Mouse (Mus musculus) stomach, embryonic 16.5 days (tissue): ENCODE measurements around the gene Olfr1155. TPM values are rescaled to one million over a fixed set of nuclear protein-coding genes. Genes with fewer than 3 reads are reported as not detected.

Experiments used
- ATAC-seq: fragments of 200-750 bp; cut with Nextera tagmentation; 2 replicates; pipeline ENCODE4 v1.8.0; 2017; ENCODE audit warnings: moderate number of reproducible peaks, moderate TSS enrichment; ENCODE audit not compliant: insufficient read depth, low FRiP score
- H3K27ac ChIP-seq: fragments of 300-500 bp; sonication (generic); 2 replicates; pipeline ENCODE4 v1.5.1; 2014; ENCODE audit warnings: low read length
- H3K27me3 ChIP-seq: fragments of 300-500 bp; sonication (generic); 2 replicates; pipeline ENCODE4 v1.6.1; 2014; ENCODE audit warnings: low read length, control low read depth, mixed read lengths; ENCODE audit not compliant: control insufficient read depth, insufficient read depth
- H3K36me3 ChIP-seq: fragments of 300-500 bp; sonication (generic); 2 replicates; pipeline ENCODE4 v1.6.1; 2014; ENCODE audit warnings: low read length; ENCODE audit not compliant: control insufficient read depth, insufficient read depth
- H3K4me1 ChIP-seq: fragments of 300-500 bp; sonication (generic); 2 replicates; pipeline ENCODE4 v1.6.1; 2014; ENCODE audit warnings: low read length, control low read depth, mixed read lengths; ENCODE audit not compliant: control insufficient read depth, insufficient read depth
- H3K4me2 ChIP-seq: fragments of 300-500 bp; sonication (generic); 2 replicates; pipeline ENCODE4 v1.6.1; 2014; ENCODE audit warnings: low read depth, low read length, mixed read lengths
- H3K4me3 ChIP-seq: fragments of 300-500 bp; sonication (generic); replicated peaks from 2 replicates; pipeline ENCODE4 v1.5.1; 2014; ENCODE audit warnings: mild to moderate bottlenecking, low read length
- H3K9ac ChIP-seq: fragments of 300-500 bp; sonication (generic); 2 replicates; pipeline ENCODE4 v1.6.1; 2014; ENCODE audit warnings: low read length
- H3K9me3 ChIP-seq: fragments of 300-500 bp; sonication (generic); replicated peaks from 2 replicates; pipeline ENCODE4 v1.6.1; 2016; ENCODE audit warnings: low read length, control low read depth; ENCODE audit not compliant: control insufficient read depth
- WGBS: fragments of 180-500 bp; shearing (Covaris S2); extraction: QIAGEN DNeasy Blood & Tissue Kit; methylation state at CpG from one replicate; pipeline ENCODE4 v1.1.7; 2014; 5-methylcytosine and 5-hydroxymethylcytosine counted together
- polyA plus RNA-seq: library from polyadenylated mRNA; unstranded; fragments of >200 nt; fragmentation: Nextera tagmentation; extraction: Ambion mirVana; gene quantifications from 2 replicates; pipeline ENCODE4 v1.2.1, GENCODE M21; 2015

Gene Olfr1155
- not detected in 2 replicates for polyA plus RNA-seq

GRCm38 (mm10) chr2:87945037-87945436, at the start of gene Olfr1155:
Gene Olfr1155 (minus strand): TSS chr2:87945137.
- no peaks in the 10 kb centered on the region for H3K9me3 ChIP-seq
- H3K4me3 ChIP-seq: no peak within 1 kb of the TSS
- WGBS: 95% methylated on average over 1 of the region's 1 CpGs
- no peaks in the 10 kb centered on the region for H3K36me3 ChIP-seq
- no peaks in the 10 kb centered on the region for H3K4me1 ChIP-seq
- H3K4me2 ChIP-seq: no peak within 1 kb of the TSS
- no peak within 1 kb of the TSS for H3K27ac ChIP-seq
- ATAC-seq: no peak
- no peak within 1 kb of the TSS for H3K9ac ChIP-seq
- no peaks in the 10 kb centered on the region for H3K27me3 ChIP-seq

- no peaks in the 10 kb centered on the region for H3K36me3 ChIP-seq
- H3K27ac ChIP-seq: no peak within 1 kb of the TSS
- no peak within 1 kb of the TSS for H3K4me2 ChIP-seq
- ATAC-seq: no peak
- no peaks in the 10 kb centered on the region for H3K4me1 ChIP-seq
- H3K9me3 ChIP-seq: no peaks in the 10 kb centered on the region
- no peak within 1 kb of the TSS for H3K4me3 ChIP-seq
- H3K27me3 ChIP-seq: no peaks in the 10 kb centered on the region
- no peak within 1 kb of the TSS for H3K9ac ChIP-seq
These were observed 44.9 kb upstream of the Olfr1155 start, which contains the start of gene Olfr1158 for GRCm38 (mm10) chr2:87989813-87990212. Gene Olfr1158 (plus strand): TSS chr2:87990113.

- no peaks in the 10 kb centered on the region for H3K36me3 ChIP-seq
- 65% methylated on average over 3 of the region's 3 CpGs for WGBS
- ATAC-seq: no peak
These were observed 29.6 kb upstream of the Olfr1155 start, which contains the start of gene Olfr74 for GRCm38 (mm10) chr2:87974563-87974962. Gene Olfr74 (minus strand): TSS chr2:87974663.

GRCm38 (mm10) chr2:87968199-87968598, 23.3 kb upstream of the Olfr1155 start, which contains the start of gene Olfr1157:
Gene Olfr1157 (minus strand): TSS chr2:87968299.
- H3K27ac ChIP-seq: no peak within 1 kb of the TSS
- no peaks in the 10 kb centered on the region for H3K9me3 ChIP-seq
- no peaks in the 10 kb centered on the region for H3K4me1 ChIP-seq
- 94% methylated on average over 4 of the region's 4 CpGs for WGBS
- H3K27me3 ChIP-seq: no peaks in the 10 kb centered on the region
- H3K9ac ChIP-seq: no peak within 1 kb of the TSS
- H3K4me2 ChIP-seq: no peak within 1 kb of the TSS
- H3K4me3 ChIP-seq: no peak within 1 kb of the TSS
- no peak for ATAC-seq
- H3K36me3 ChIP-seq: no peaks in the 10 kb centered on the region

More at GRCm38 (mm10) chr2:87974563-87974962, 29.6 kb upstream of the Olfr1155 start, which contains the start of gene Olfr74:
- Histone ChIP-seq H3K4me2 (no peak within 1 kb of the TSS), H3K27me3 (no peaks in the 10 kb centered on the region), H3K9ac (no peak within 1 kb of the TSS), H3K4me1 (no peaks in the 10 kb centered on the region), H3K9me3 (no peaks in the 10 kb centered on the region), H3K27ac (no peak within 1 kb of the TSS), H3K4me3 (no peak within 1 kb of the TSS)

GRCm38 (mm10) chr2:87953000-87953399, 8.1 kb upstream of the Olfr1155 start, which contains the start of gene Olfr1156:
Gene Olfr1156 (minus strand): TSS chr2:87953100.
- no peaks in the 10 kb centered on the region for H3K4me1 ChIP-seq
- H3K9me3 ChIP-seq: no peaks in the 10 kb centered on the region
- ATAC-seq: no peak
- no peak within 1 kb of the TSS for H3K27ac ChIP-seq
- H3K27me3 ChIP-seq: no peaks in the 10 kb centered on the region
- H3K9ac ChIP-seq: no peak within 1 kb of the TSS
- H3K36me3 ChIP-seq: no peaks in the 10 kb centered on the region
- H3K4me2 ChIP-seq: no peak within 1 kb of the TSS
- no peak within 1 kb of the TSS for H3K4me3 ChIP-seq

GRCm38 (mm10) chr2:87905066-87905465, 39.9 kb downstream of the Olfr1155 start, which contains the start of gene Olfr1154:
Gene Olfr1154 (minus strand): TSS chr2:87905166.
- WGBS: 89% methylated on average over 1 of the region's 1 CpGs

GRCm38 (mm10) chr2:87894662-87895061, 50.3 kb downstream of the Olfr1155 start, which contains the start of gene Olfr1153:
Gene Olfr1153 (plus strand): TSS chr2:87894962.
- Histone ChIP-seq H3K4me1 (no peaks in the 10 kb centered on the region), H3K4me2 (no peak within 1 kb of the TSS), H3K27me3 (no peaks in the 10 kb centered on the region), H3K4me3 (no peak within 1 kb of the TSS), H3K36me3 (no peaks in the 10 kb centered on the region), H3K9ac (no peak within 1 kb of the TSS), H3K9me3 (no peaks in the 10 kb centered on the region), H3K27ac (no peak within 1 kb of the TSS)
- no peak for ATAC-seq
- WGBS: 75% methylated on average over 1 of the region's 1 CpGs

More at GRCm38 (mm10) chr2:87905066-87905465, 39.9 kb downstream of the Olfr1155 start, which contains the start of gene Olfr1154:
- Histone ChIP-seq H3K4me2 (no peak within 1 kb of the TSS), H3K36me3 (no peaks in the 10 kb centered on the region), H3K27me3 (no peaks in the 10 kb centered on the region), H3K9me3 (no peaks in the 10 kb centered on the region), H3K27ac (no peak within 1 kb of the TSS), H3K4me1 (no peaks in the 10 kb centered on the region), H3K9ac (no peak within 1 kb of the TSS), H3K4me3 (no peak within 1 kb of the TSS)
- ATAC-seq: no peak

Other genes starting within 250 kb of the Olfr1155 start
- not detected in 2 replicates for gene Olfr1137, start 232.0 kb downstream of the Olfr1155 start, polyA plus RNA-seq
- not detected in 2 replicates for gene Olfr1138, start 205.2 kb downstream of the Olfr1155 start, polyA plus RNA-seq
- not detected in 2 replicates for gene Olfr1140, start 201.4 kb downstream of the Olfr1155 start, polyA plus RNA-seq
- not detected in 2 replicates for gene Olfr1141, start 191.1 kb downstream of the Olfr1155 start, polyA plus RNA-seq
- not detected in 2 replicates for gene Olfr152, start 165.7 kb downstream of the Olfr1155 start, polyA plus RNA-seq
- gene Olfr1143, start 144.5 kb downstream of the Olfr1155 start, polyA plus RNA-seq: not detected in 2 replicates
- not detected in 2 replicates for gene Olfr1145, start 135.3 kb downstream of the Olfr1155 start, polyA plus RNA-seq
- gene Olfr1148, start 114.6 kb downstream of the Olfr1155 start, polyA plus RNA-seq: not detected in 2 replicates
- gene Olfr1150-ps1, start 101.1 kb downstream of the Olfr1155 start, polyA plus RNA-seq: not detected in 2 replicates
- gene Olfr1151, start 89.3 kb downstream of the Olfr1155 start, polyA plus RNA-seq: not detected in 2 replicates
- gene Olfr1152, start 78.6 kb downstream of the Olfr1155 start, polyA plus RNA-seq: not detected in 2 replicates
- not detected in 2 replicates for gene Olfr1153, start 50.2 kb downstream of the Olfr1155 start, polyA plus RNA-seq
- gene Olfr1154, start 40.0 kb downstream of the Olfr1155 start, polyA plus RNA-seq: not detected in 2 replicates
- not detected in 2 replicates for gene Olfr1156, start 8.0 kb upstream of the Olfr1155 start, polyA plus RNA-seq
- not detected in 2 replicates for gene Olfr1157, start 23.2 kb upstream of the Olfr1155 start, polyA plus RNA-seq
- gene Olfr74, start 29.5 kb upstream of the Olfr1155 start, polyA plus RNA-seq: not detected in 2 replicates
- gene Olfr1158, start 45.0 kb upstream of the Olfr1155 start, polyA plus RNA-seq: not detected in 2 replicates
- not detected in 2 replicates for gene Olfr1160, start 63.1 kb upstream of the Olfr1155 start, polyA plus RNA-seq
- gene Olfr1161, start 77.6 kb upstream of the Olfr1155 start, polyA plus RNA-seq: not detected in 2 replicates
- gene Olfr73, start 92.6 kb upstream of the Olfr1155 start, polyA plus RNA-seq: 0.07 TPM in 1 of 2 replicates, not detected in the other
- not detected in 2 replicates for gene Olfr1162, start 106.0 kb upstream of the Olfr1155 start, polyA plus RNA-seq
- gene Olfr1163, start 126.7 kb upstream of the Olfr1155 start, polyA plus RNA-seq: not detected in 2 replicates
- not detected in 2 replicates for gene Olfr1164, start 148.8 kb upstream of the Olfr1155 start, polyA plus RNA-seq
- not detected in 2 replicates for gene Olfr1166, start 183.1 kb upstream of the Olfr1155 start, polyA plus RNA-seq
- not detected in 2 replicates for gene Olfr1167, start 210.1 kb upstream of the Olfr1155 start, polyA plus RNA-seq
- gene Olfr1168, start 236.7 kb upstream of the Olfr1155 start, polyA plus RNA-seq: not detected in 2 replicates